Mouse (Mus musculus): ENCODE measurements around the gene Cdca5. TPM values are rescaled to one million over a fixed set of nuclear protein-coding genes. Genes with fewer than 3 reads are reported as not detected.

Gene Cdca5
- total RNA-seq, 2 experiments from 2014 or later, result 11.6 to 21.3 TPM

DNA sequence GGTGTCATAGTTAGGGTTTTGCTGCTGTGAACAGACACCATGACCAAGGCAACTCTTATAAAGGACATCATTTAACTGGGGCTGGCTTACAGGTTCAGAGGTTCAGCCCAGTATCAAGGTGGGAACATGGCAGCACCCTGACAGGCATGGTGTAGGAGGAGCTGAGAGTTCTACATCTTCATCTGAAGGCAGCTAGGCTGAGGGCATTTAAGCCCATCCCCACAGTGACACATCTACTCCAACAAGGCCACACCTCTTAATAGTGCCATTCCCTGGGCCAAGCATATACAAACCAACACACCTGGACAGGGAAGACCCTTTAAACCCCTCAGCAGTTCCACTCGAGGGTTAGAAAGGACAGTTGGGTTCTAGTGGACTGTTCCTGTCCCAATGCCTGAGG is 48.4 kb downstream of the Cdca5 start:
- ATAC-seq (replicated peaks; ENCODE audit: low FRiP score, poor library complexity, severe bottlenecking), result 0 out of 2 replicates have a peak, but pooled peaks have one; percentile 21

DNA sequence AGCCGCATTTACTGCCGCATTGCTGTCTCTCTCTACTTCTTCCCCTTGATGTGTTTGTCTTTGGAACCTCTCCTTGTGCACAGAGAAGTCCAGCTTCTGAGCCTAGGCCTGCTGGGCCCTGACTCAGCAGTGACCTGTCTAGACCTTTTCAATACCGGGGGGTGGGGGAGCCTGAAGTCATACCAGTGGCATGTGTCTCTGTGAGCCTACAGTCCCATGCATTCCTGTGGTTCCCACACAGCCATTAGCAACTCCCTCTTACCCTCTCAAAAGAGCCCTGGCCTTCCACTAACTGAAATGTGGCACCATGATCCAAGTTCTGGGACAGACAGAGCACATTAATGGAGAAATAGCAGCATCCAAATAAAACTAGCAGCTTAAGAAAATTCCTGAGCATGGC is 51.6 kb downstream of the Cdca5 start:
- no peak for ATAC-seq (replicated peaks; ENCODE audit: low FRiP score, poor library complexity, severe bottlenecking)

DNA sequence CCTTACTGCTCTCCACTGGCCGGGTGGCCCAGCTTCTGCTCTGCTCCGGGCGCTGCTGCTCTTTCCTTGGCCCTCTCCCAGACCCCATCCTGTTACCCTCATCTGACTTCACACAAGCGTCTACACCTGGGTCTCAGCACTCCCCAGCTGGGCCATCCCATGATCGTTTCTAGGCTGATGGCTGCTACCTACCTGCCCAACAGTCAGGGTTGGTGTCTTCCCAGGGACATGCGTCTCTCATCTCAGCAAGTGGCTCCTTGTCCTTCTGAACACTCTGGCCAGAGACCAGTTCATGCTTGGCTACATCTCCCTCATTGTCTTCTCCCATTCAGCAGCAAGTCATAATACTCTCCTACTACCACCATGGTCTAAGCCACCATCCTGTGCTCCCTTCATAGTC is 54.9 kb downstream of the Cdca5 start:
- ATAC-seq (replicated peaks; ENCODE audit: low FRiP score, poor library complexity, severe bottlenecking), result no peak

DNA sequence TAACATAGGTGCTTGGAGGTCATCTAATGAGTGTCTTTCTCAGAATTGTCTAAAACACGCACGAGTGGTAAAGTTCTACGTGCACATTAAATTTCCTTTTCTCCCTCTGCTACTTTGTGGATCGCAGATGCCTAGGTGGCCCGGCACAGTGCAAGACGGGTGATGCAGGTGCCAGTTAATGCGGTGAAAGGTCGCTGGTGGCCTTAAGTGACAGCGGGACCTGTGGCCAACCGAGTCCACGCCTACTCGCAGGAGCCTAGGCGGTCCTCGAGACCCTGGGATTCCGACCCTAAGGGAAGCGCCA is 55.5 kb downstream of the Cdca5 start:
- ATAC-seq (replicated peaks; ENCODE audit: low FRiP score, poor library complexity, severe bottlenecking), result peak; percentile 38

DNA sequence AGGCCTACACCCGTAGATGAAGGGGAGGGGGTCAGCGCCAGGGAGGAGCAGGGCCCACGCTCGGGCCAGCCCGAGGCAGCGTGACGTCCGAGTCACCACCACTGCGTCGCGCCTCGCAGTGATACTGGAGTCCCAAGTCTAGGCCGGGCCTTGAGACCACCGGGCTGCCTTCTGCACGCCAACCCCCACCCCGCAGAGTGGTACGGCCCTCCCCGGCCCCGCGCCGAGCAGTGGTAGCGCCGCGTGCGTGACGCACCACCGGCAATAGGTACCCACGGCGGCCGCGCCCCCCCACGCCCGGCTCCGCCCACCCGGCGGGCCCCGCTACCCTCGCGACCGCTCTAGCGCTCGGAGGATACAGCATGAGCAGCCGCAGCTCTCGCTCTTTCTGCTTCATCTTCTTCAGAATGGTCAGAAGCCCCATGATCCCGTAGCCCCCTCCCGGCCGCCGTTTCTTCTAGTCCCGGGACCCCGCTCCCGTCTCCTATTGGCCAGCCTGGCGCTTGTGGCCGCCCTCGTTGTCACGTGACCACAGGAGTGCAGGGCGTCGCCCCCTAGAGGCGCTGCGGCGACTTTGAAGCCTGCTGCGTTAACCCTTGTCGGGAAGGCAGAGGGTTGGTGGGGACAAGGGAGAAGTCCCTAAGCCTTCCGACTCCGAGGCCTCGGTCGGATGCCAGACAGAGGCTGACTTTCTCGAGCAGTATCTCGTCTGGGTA is 56.1 kb downstream of the Cdca5 start, which contains the start of gene Batf2:
Gene Batf2 (plus strand): TSS at position 306 of the 716 bp plus-strand sequence.
- peak; percentile 88 for ATAC-seq (replicated peaks; ENCODE audit: low FRiP score, poor library complexity, severe bottlenecking)

DNA sequence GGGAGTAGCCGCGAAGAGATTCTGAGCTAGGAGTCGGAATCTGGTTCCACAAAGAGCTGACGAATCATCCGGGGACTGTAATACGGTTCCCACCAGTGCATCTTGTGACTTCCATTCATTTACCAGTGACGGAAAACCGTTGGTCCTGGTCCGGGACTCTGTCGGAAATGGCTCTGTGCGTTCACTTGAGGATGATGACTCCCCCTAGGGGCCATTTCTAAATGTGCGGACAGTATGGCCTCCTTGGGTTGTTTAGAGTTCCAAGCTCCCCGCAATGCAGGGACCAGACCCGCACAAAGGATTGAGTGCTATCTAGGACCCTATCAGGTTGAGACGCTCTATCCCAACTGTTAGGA is 56.6 kb downstream of the Cdca5 start, which contains the start of gene Arl2:
Gene Arl2 (minus strand): TSS at position 155 of the 356 bp plus-strand sequence.
- ATAC-seq (replicated peaks; ENCODE audit: low FRiP score, poor library complexity, severe bottlenecking), result peak; percentile 79

Other genes with a start within 250 kb of the Cdca5 start
- 5.4 and 6.0 TPM in 2 replicates for gene Frmd8, start 209.7 kb upstream of the Cdca5 start, total RNA-seq (2015; ENCODE audit: low replicate concordance)
- 4.2 and 6.8 TPM in 2 replicates for gene Frmd8, start 209.7 kb upstream of the Cdca5 start, total RNA-seq (2017; ENCODE audit: low replicate concordance)
- 14.0 and 14.6 TPM in 2 replicates for gene Slc25a45, start 207.2 kb upstream of the Cdca5 start, total RNA-seq (2015; ENCODE audit: low replicate concordance)
- gene Slc25a45, start 207.2 kb upstream of the Cdca5 start, total RNA-seq (2017; ENCODE audit: low replicate concordance), result 10.0 and 11.3 TPM in 2 replicates
- gene Tigd3, start 190.8 kb upstream of the Cdca5 start, total RNA-seq (2015; ENCODE audit: low replicate concordance), result 0.38 and 1.0 TPM in 2 replicates
- gene Tigd3, start 190.8 kb upstream of the Cdca5 start, total RNA-seq (2017; ENCODE audit: low replicate concordance), result 3.1 and 6.1 TPM in 2 replicates
- 19.4 and 34.3 TPM in 2 replicates for gene Dpf2, start 172.0 kb upstream of the Cdca5 start, total RNA-seq (2015; ENCODE audit: low replicate concordance)
- gene Dpf2, start 172.0 kb upstream of the Cdca5 start, total RNA-seq (2017; ENCODE audit: low replicate concordance), result 58.8 and 71.4 TPM in 2 replicates
- 0.38 and 0.42 TPM in 2 replicates for gene Cdc42ep2, start 160.2 kb upstream of the Cdca5 start, total RNA-seq (2015; ENCODE audit: low replicate concordance)
- 0.42 TPM in 1 of 2 replicates, not detected in the other for gene Cdc42ep2, start 160.2 kb upstream of the Cdca5 start, total RNA-seq (2017; ENCODE audit: low replicate concordance)
- gene Pola2, start 120.8 kb upstream of the Cdca5 start, total RNA-seq (2015; ENCODE audit: low replicate concordance), result 24.5 and 44.0 TPM in 2 replicates
- 30.8 and 38.7 TPM in 2 replicates for gene Pola2, start 120.8 kb upstream of the Cdca5 start, total RNA-seq (2017; ENCODE audit: low replicate concordance)
- not detected in 2 replicates for gene Slc22a20, start 98.8 kb upstream of the Cdca5 start, total RNA-seq (2015; ENCODE audit: low replicate concordance)
- gene Slc22a20, start 98.8 kb upstream of the Cdca5 start, total RNA-seq (2017; ENCODE audit: low replicate concordance), result not detected in 2 replicates
- 18.1 and 23.8 TPM in 2 replicates for gene Capn1, start 69.1 kb upstream of the Cdca5 start, total RNA-seq (2015; ENCODE audit: low replicate concordance)
- gene Capn1, start 69.1 kb upstream of the Cdca5 start, total RNA-seq (2017; ENCODE audit: low replicate concordance), result 34.8 and 43.7 TPM in 2 replicates
- gene Syvn1, start 38.4 kb upstream of the Cdca5 start, total RNA-seq (2015; ENCODE audit: low replicate concordance), result 35.5 and 43.0 TPM in 2 replicates
- 9.9 and 16.0 TPM in 2 replicates for gene Syvn1, start 38.4 kb upstream of the Cdca5 start, total RNA-seq (2017; ENCODE audit: low replicate concordance)
- 10.0 and 15.3 TPM in 2 replicates for gene Mrpl49, start 27.2 kb upstream of the Cdca5 start, total RNA-seq (2015; ENCODE audit: low replicate concordance)
- 8.1 and 10.2 TPM in 2 replicates for gene Mrpl49, start 27.2 kb upstream of the Cdca5 start, total RNA-seq (2017; ENCODE audit: low replicate concordance)
- gene Fau, start 27.1 kb upstream of the Cdca5 start, total RNA-seq (2015; ENCODE audit: low replicate concordance), result 503 and 517 TPM in 2 replicates
- 317 and 511 TPM in 2 replicates for gene Fau, start 27.1 kb upstream of the Cdca5 start, total RNA-seq (2017; ENCODE audit: low replicate concordance)
- gene Znhit2, start 23.8 kb upstream of the Cdca5 start, total RNA-seq (2015; ENCODE audit: low replicate concordance), result 1.3 and 2.7 TPM in 2 replicates
- gene Znhit2, start 23.8 kb upstream of the Cdca5 start, total RNA-seq (2017; ENCODE audit: low replicate concordance), result 2.5 and 6.3 TPM in 2 replicates
- 1.2 and 2.3 TPM in 2 replicates for gene Tm7sf2, start 16.6 kb upstream of the Cdca5 start, total RNA-seq (2015; ENCODE audit: low replicate concordance)
- gene Tm7sf2, start 16.6 kb upstream of the Cdca5 start, total RNA-seq (2017; ENCODE audit: low replicate concordance), result 0.98 and 4.2 TPM in 2 replicates
- 16.3 and 21.3 TPM in 2 replicates for gene Vps51, start 7.8 kb upstream of the Cdca5 start, total RNA-seq (2015; ENCODE audit: low replicate concordance)
- 12.3 and 13.4 TPM in 2 replicates for gene Vps51, start 7.8 kb upstream of the Cdca5 start, total RNA-seq (2017; ENCODE audit: low replicate concordance)
- gene Tmem262, start 5.0 kb upstream of the Cdca5 start, total RNA-seq (2015; ENCODE audit: low replicate concordance), result not detected in 2 replicates
- not detected in 2 replicates for gene Tmem262, start 5.0 kb upstream of the Cdca5 start, total RNA-seq (2017; ENCODE audit: low replicate concordance)
- not detected in 2 replicates for gene Gm28374, start 2.7 kb upstream of the Cdca5 start, total RNA-seq (2015; ENCODE audit: low replicate concordance)
- gene Gm28374, start 2.7 kb upstream of the Cdca5 start, total RNA-seq (2017; ENCODE audit: low replicate concordance), result not detected in 2 replicates
- gene Zfpl1, start within 50 bp of the Cdca5 start, total RNA-seq (2015; ENCODE audit: low replicate concordance), result 0.77 and 3.8 TPM in 2 replicates
- 5.0 and 7.8 TPM in 2 replicates for gene Zfpl1, start within 50 bp of the Cdca5 start, total RNA-seq (2017; ENCODE audit: low replicate concordance)
- gene AC131692.1, start 9.4 kb downstream of the Cdca5 start, total RNA-seq (2015; ENCODE audit: low replicate concordance), result not detected in 2 replicates
- gene AC131692.1, start 9.4 kb downstream of the Cdca5 start, total RNA-seq (2017; ENCODE audit: low replicate concordance), result 2.6 and 3.2 TPM in 2 replicates
- 0.58 and 1.0 TPM in 2 replicates for gene Naaladl1, start 20.8 kb downstream of the Cdca5 start, total RNA-seq (2015; ENCODE audit: low replicate concordance)
- gene Naaladl1, start 20.8 kb downstream of the Cdca5 start, total RNA-seq (2017; ENCODE audit: low replicate concordance), result 0.26 TPM in 1 of 2 replicates, not detected in the other
- 6.3 and 10.2 TPM in 2 replicates for gene Sac3d1, start 33.7 kb downstream of the Cdca5 start, total RNA-seq (2015; ENCODE audit: low replicate concordance)
- gene Sac3d1, start 33.7 kb downstream of the Cdca5 start, total RNA-seq (2017; ENCODE audit: low replicate concordance), result 3.7 and 6.1 TPM in 2 replicates
- 115 and 175 TPM in 2 replicates for gene Snx15, start 43.3 kb downstream of the Cdca5 start, total RNA-seq (2015; ENCODE audit: low replicate concordance)
- 111 and 128 TPM in 2 replicates for gene Snx15, start 43.3 kb downstream of the Cdca5 start, total RNA-seq (2017; ENCODE audit: low replicate concordance)
- gene Batf2, start 56.0 kb downstream of the Cdca5 start, total RNA-seq (2015; ENCODE audit: low replicate concordance), result not detected in 2 replicates
- 2.4 TPM in 1 of 2 replicates, not detected in the other for gene Batf2, start 56.0 kb downstream of the Cdca5 start, total RNA-seq (2017; ENCODE audit: low replicate concordance)
- 3.7 and 11.9 TPM in 2 replicates for gene Arl2, start 56.6 kb downstream of the Cdca5 start, total RNA-seq (2015; ENCODE audit: low replicate concordance)
- gene Arl2, start 56.6 kb downstream of the Cdca5 start, total RNA-seq (2017; ENCODE audit: low replicate concordance), result 3.7 and 5.3 TPM in 2 replicates
- gene Majin, start 99.4 kb downstream of the Cdca5 start, total RNA-seq (2015; ENCODE audit: low replicate concordance), result not detected in 2 replicates
- not detected in 2 replicates for gene Majin, start 99.4 kb downstream of the Cdca5 start, total RNA-seq (2017; ENCODE audit: low replicate concordance)
- not detected in 2 replicates for gene Gpha2, start 141.4 kb downstream of the Cdca5 start, total RNA-seq (2015; ENCODE audit: low replicate concordance)
- not detected in 2 replicates for gene Gpha2, start 141.4 kb downstream of the Cdca5 start, total RNA-seq (2017; ENCODE audit: low replicate concordance)
- 45.5 and 51.0 TPM in 2 replicates for gene Ppp2r5b, start 150.9 kb downstream of the Cdca5 start, total RNA-seq (2015; ENCODE audit: low replicate concordance)
- gene Ppp2r5b, start 150.9 kb downstream of the Cdca5 start, total RNA-seq (2017; ENCODE audit: low replicate concordance), result 117 and 295 TPM in 2 replicates
- 32.4 and 33.4 TPM in 2 replicates for gene Atg2a, start 156.7 kb downstream of the Cdca5 start, total RNA-seq (2015; ENCODE audit: low replicate concordance)
- gene Atg2a, start 156.7 kb downstream of the Cdca5 start, total RNA-seq (2017; ENCODE audit: low replicate concordance), result 32.2 and 39.0 TPM in 2 replicates
- gene Ehd1, start 191.7 kb downstream of the Cdca5 start, total RNA-seq (2015; ENCODE audit: low replicate concordance), result 12.7 and 13.2 TPM in 2 replicates
- 25.8 and 25.9 TPM in 2 replicates for gene Ehd1, start 191.7 kb downstream of the Cdca5 start, total RNA-seq (2017; ENCODE audit: low replicate concordance)
- 0.21 TPM in 1 of 2 replicates, not detected in the other for gene Cdc42bpg, start 221.5 kb downstream of the Cdca5 start, total RNA-seq (2015; ENCODE audit: low replicate concordance)
- gene Cdc42bpg, start 221.5 kb downstream of the Cdca5 start, total RNA-seq (2017; ENCODE audit: low replicate concordance), result 0.17 and 0.70 TPM in 2 replicates
- 6.0 and 7.3 TPM in 2 replicates for gene Men1, start 250.0 kb downstream of the Cdca5 start, total RNA-seq (2015; ENCODE audit: low replicate concordance)
- 2.5 and 9.6 TPM in 2 replicates for gene Men1, start 250.0 kb downstream of the Cdca5 start, total RNA-seq (2017; ENCODE audit: low replicate concordance)

Measured in erythroblast, adult 5-6 weeks (primary cell).